Mouse (Mus musculus) MEL-GATA-1-ER (cell line): ENCODE data around the gene Zfp646.
A peak's percentile ranks its signal among the peaks of the same experiment; 100 is the strongest.

Experiments used
- DNase-seq: peaks from one replicate; pipeline ENCODE4 v3.0.0-alpha.2; 2012; ENCODE audit warnings: low read depth; ENCODE audit errors: extremely low read depth

Gene Zfp646

GRCm38 (mm10) chr7:127919290-127919689 lies 43.3 kb downstream of the Zfp646 start:
- no peak for DNase-seq

- peak; percentile 26 for DNase-seq
Observed at GRCm38 (mm10) chr7:127921516-127921915, 45.5 kb downstream of the Zfp646 start.

GRCm38 (mm10) chr7:127922451-127923275 lies 46.6 kb downstream of the Zfp646 start:
- peak; percentile 66 for DNase-seq

- no peak for DNase-seq
Observed at GRCm38 (mm10) chr7:127923714-127924113, 47.7 kb downstream of the Zfp646 start.

- no peak for DNase-seq
Observed at GRCm38 (mm10) chr7:127925252-127925651, 49.2 kb downstream of the Zfp646 start.

GRCm38 (mm10) chr7:127926066-127926465 lies 50.0 kb downstream of the Zfp646 start:
- DNase-seq: no peak

GRCm38 (mm10) chr7:127926846-127927245 lies 50.8 kb downstream of the Zfp646 start:
- DNase-seq: no peak

GRCm38 (mm10) chr7:127927726-127928125 lies 51.7 kb downstream of the Zfp646 start:
- no peak for DNase-seq

- no peak for DNase-seq
Observed at GRCm38 (mm10) chr7:127928596-127928995, 52.6 kb downstream of the Zfp646 start.

- DNase-seq: no peak
Observed at GRCm38 (mm10) chr7:127929923-127930322, 53.9 kb downstream of the Zfp646 start, which contains the start of gene Prss8. Gene Prss8 (minus strand): TSS chr7:127930104.

- DNase-seq: no peak
Observed at GRCm38 (mm10) chr7:127930636-127931035, 54.6 kb downstream of the Zfp646 start.

- no peak for DNase-seq
Observed at GRCm38 (mm10) chr7:127931351-127932135, 55.5 kb downstream of the Zfp646 start.

- DNase-seq: no peak
Observed at GRCm38 (mm10) chr7:127932273-127933031, 56.4 kb downstream of the Zfp646 start.

GRCm38 (mm10) chr7:127934075-127934474 lies 58.1 kb downstream of the Zfp646 start:
- no peak for DNase-seq

GRCm38 (mm10) chr7:127935028-127935722 lies 59.2 kb downstream of the Zfp646 start:
- DNase-seq: peak; percentile 91
